Mouse (Mus musculus): ENCODE data around the gene Eef1akmt3.

Eef1akmt3 gene

GRCm38 (mm10) chr10:127001297-127001696, 40.0 kb downstream of the Eef1akmt3 start:
- DNase-seq (ENCODE audit: low read depth, low spot score): no peak

- DNase-seq (ENCODE audit: low read depth, low spot score): no peak
These were observed 40.8 kb downstream of the Eef1akmt3 start, which contains the start of gene Avil for GRCm38 (mm10) chr10:127000529-127000928. Gene Avil, plus strand, starts transcription at chr10:127000709.

- DNase-seq (ENCODE audit: low read depth, low spot score): no peak
These were observed 43.8 kb downstream of the Eef1akmt3 start for GRCm38 (mm10) chr10:126997340-126998113.

GRCm38 (mm10) chr10:126993621-126994020, 47.7 kb downstream of the Eef1akmt3 start:
- no peak for DNase-seq (ENCODE audit: low read depth, low spot score)

- no peak for DNase-seq (ENCODE audit: low read depth, low spot score)
These were observed 49.6 kb downstream of the Eef1akmt3 start for GRCm38 (mm10) chr10:126991676-126992075.

DNA sequence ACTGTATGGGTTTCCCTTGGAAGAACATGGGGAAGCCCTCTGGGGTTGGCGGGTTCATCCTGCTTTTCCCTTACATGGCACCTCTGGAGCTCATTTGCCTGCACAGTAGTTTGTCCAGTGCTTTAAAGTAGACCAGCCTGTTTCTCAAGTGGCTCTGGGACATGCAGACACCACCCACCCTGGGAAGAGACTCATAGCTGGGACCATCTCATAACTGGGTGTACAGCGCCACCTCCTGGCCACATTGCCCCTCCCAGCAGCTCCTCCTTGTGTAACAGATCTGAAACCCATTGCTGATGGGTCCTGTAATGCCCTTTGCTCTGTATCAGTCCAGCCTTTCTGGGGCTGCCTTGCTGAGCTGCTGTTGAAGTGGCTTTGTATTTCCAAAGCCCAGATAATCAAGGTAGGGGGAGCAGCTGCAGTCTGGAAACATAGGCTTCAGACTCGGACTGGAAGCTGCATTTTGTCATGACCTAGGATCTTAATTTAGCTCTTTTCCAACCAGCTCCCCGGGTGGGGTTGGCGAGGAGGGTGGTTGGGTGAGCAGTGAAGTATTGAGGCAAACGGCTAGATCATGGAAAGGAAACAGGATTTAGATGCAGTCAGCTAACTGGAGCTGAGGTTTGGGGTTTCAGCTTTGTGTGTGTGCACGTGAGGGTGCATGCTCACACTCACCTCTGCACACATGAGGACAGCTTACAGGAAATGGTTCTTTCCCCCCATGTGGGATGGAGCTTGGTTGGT, 50.8 kb downstream of the Eef1akmt3 start:
- peak; percentile 92 for DNase-seq (ENCODE audit: low read depth, low spot score)

DNA sequence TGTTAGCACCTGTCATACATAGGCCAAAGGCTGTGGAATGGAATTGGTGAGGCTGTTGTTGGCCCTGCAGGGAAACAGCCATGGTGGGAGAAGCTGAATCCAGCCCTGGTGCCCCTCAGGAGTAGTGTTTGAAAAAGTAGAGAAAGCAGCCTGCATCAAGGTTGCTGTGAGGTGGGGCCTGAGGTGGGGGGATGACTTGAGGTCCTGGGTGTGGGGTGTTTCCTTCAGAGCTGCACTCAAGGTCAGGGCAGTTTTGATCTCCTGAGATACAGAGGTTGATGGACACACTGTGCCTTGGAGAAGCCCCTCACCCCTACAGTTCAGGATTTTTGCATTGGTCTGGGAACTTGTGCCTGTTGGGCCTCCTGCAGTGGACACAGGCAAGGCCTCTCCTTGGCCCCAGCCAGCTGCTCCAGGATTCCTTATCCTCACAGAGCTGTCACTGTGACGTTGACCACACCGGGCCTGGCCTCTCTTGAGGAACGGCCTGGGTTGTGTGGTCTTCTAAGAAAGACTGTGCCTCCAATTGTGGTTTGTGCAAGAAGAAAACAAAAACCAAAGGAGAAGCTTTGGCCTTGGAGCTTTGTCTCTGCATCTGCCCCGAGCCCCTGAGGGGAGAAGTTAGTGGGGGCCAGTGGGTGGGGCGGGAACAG, 52.7 kb downstream of the Eef1akmt3 start:
- DNase-seq (ENCODE audit: low read depth, low spot score): no peak

GRCm38 (mm10) chr10:126987183-126988118, 53.9 kb downstream of the Eef1akmt3 start:
- no peak for DNase-seq (ENCODE audit: low read depth, low spot score)

DNA sequence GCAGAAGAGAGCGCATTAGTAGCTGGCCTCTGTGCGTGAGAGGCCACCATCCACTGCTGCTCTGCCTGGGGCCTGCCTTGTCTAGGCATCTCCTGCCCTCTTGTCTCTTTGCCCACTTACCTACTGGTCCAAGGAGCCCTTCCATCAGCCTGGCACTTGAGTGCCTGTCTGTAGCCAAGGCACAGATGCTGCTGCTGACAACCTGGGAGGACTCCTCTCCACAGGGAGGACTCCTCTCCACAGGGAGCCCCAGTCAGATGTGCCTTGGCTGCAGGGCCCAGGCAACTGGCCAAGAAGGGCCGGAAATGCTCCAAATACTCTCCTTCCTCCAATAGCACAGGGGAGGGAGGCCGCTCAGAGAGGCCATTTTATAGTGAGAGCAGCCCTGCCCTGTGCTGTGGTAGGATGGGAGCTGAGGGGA, 54.8 kb downstream of the Eef1akmt3 start:
- DNase-seq (ENCODE audit: low read depth, low spot score): peak; percentile 61

DNA sequence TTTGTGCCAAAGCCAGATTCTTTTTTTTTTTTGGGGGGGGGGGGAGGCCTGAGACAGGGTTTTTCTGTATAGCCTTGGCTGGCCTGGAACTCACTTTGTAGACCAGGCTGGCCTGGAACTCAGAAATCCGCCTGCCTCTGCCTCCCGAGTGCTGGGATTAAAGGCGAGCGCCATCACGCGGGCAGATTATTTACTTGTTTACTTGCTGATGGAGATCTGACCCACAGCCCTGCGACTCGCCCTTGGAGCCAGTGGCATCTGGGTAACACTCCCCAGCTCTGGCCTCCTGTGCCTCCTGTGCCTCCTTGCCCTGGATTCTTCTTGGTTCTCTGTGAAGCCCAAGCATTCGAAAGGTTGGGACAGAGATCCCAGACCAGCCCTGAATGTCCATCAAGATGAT, 55.7 kb downstream of the Eef1akmt3 start:
- DNase-seq (ENCODE audit: low read depth, low spot score): no peak

DNA sequence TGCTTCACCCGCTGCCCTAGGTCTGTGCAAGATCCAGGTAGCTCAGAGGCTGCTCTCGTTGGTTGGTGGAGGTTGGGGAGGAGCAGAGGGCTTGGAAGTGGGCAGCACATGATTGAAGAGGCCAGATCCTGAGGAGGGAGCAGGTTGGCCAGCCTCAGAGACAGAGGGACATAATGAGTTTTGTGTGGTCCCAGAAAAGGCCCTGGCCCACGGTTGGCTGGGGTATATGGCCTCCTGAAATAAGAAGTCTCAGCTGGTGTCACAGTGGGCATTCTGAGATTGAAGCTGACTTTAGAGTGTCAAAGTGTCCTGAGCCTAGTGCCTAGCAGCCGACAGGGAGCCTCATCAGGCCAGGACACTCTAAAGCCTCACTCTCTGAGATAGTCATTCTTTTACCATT, 56.2 kb downstream of the Eef1akmt3 start:
- DNase-seq (ENCODE audit: low read depth, low spot score): no peak

GRCm38 (mm10) chr10:126984189-126985004, 56.9 kb downstream of the Eef1akmt3 start:
- no peak for DNase-seq (ENCODE audit: low read depth, low spot score)

DNA sequence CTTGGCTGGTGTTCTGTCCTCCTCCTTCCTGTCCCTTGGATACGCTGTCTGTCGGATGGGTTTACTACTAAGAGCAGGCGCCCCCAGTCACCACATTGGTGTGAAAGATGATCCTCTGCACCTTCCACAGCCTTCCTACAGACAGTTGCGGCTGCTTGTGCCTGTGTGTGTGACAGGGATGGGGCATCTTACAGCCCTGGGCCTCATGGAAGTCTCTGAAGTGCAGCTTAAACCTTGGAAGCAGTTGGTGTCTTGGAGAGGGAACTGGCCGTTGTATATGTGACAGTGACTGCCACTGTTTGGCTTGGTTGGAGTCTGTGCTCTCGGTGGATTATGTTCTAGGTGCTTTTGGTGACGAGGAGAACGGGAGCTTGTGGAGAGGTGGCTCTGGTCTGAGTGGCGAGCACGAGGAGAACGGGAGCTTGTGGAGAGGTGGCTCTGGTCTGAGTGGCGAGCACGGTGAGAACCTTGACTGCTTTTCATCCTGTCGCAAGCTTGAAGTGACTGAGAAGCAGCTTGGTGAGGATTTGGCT, 58.1 kb downstream of the Eef1akmt3 start:
- DNase-seq (ENCODE audit: low read depth, low spot score): no peak

DNA sequence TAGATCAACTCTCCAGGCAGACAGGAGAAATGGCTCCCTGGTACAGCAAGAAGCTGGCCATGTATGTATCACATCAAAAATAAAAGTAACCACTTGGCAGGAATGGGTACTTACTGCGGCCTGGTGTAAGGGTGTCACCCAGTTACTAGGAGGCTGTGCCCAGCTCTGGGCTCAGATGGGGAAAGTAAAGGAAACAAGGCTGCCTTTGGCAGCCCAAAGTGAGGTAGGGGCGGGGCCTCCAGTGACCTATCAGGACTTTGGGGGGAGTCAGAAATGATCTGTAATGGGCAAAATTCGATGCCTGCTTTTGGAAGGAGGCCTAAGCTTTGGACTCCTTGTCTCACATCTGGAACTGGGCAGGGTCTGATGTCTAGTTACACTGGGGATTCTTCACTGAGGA, 59.6 kb downstream of the Eef1akmt3 start:
- DNase-seq (ENCODE audit: low read depth, low spot score): no peak
